Mouse (Mus musculus): ENCODE results near the gene Pagr1b.

DNA sequence TGATC is at the start of gene Pagr1b:
- TF ChIP-seq POLR2A (IDR thresholded peaks at IDR 0.05; ENCODE audit: insufficient read depth, low read depth, low read length): no peak
- no peak for TF ChIP-seq CTCF (IDR thresholded peaks at IDR 0.05)

Measured in heart, adult 2 months (tissue).